Mouse (Mus musculus) brain, embryonic 14.5 days (tissue): Measurements from ENCODE around the gene Prss48. TPM values are rescaled to one million over a fixed set of nuclear protein-coding genes. Genes with fewer than 3 reads are reported as not detected.

Experiments
- DNase-seq: peaks from one replicate; pipeline ENCODE4 v3.0.0-alpha.2; 2011; ENCODE audit warnings: low read depth
- CTCF ChIP-seq: fragments of 200-500 bp; IDR thresholded peaks from 2 replicates; pipeline ENCODE4 v1.5.1; 2012; ENCODE audit warnings: inconsistent platforms, mild to moderate bottlenecking, moderate library complexity, borderline replicate concordance; ENCODE audit not compliant: insufficient read depth, insufficient read length; ENCODE audit errors: extremely low read depth
- POLR2A ChIP-seq: fragments of 200-500 bp; IDR thresholded peaks from 2 replicates; pipeline ENCODE4 v1.6.1; 2012; ENCODE audit warnings: mild to moderate bottlenecking, inconsistent platforms, borderline replicate concordance; ENCODE audit not compliant: poor library complexity, insufficient read depth, insufficient read length, severe bottlenecking; ENCODE audit errors: extremely low read depth
- polyA plus RNA-seq: library from polyadenylated mRNA; depleted of rRNA; stranded (reverse); fragments of >200 nt; gene quantifications from 2 replicates; pipeline ENCODE4 v1.2.3, GENCODE M21; 2012; rRNA removed

Prss48 gene
- not detected in 2 replicates for polyA plus RNA-seq

DNA sequence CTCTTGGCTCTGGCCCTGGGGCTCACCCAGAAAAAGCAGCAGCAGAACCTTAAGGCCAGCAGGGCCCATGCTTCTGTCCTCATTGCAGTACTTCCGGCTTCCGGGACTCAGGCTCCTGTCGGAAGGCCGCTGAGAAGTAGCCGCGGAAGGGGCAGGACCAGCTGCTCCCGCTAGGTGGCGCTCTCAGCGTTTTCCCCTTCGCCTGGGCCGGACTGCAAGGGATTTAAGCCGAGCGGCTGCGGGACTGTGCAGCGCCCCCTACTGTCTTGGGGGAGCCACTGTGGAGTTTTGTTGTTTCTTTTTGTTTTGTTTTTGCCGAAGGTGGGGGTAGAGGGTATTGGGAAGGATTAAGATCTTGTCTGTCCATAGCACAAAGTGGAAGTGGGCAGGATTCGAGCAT, at the start of gene Prss48:
Gene Prss48, minus strand, starts transcription at position 69 of the 400 bp plus-strand sequence.
- peak; percentile 12; the same call in 1 of the 2 replicates for TF ChIP-seq CTCF
- no peak for TF ChIP-seq POLR2A
- DNase-seq: no peak

DNA sequence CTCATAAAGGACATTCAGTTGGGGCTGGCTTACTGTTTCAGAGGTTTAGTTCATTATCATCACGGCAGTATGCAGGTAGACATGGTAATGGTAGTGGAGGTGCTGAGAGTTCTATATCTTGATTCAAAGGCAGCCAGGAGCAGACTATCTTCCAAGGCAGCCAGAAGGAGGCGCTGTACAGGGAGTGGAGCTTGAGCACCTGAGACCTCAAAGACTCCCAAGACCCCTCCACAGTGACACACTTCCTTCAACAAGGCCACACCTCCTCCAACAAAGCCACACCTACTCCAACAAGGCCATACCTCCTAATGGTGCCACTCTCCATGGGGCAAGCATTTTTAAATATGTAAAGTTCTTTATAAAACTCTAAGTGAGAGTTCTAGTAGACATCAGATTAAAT, 46.8 kb upstream of the Prss48 start:
- DNase-seq: no peak
- TF ChIP-seq CTCF (no peak), POLR2A (no peak)

DNA sequence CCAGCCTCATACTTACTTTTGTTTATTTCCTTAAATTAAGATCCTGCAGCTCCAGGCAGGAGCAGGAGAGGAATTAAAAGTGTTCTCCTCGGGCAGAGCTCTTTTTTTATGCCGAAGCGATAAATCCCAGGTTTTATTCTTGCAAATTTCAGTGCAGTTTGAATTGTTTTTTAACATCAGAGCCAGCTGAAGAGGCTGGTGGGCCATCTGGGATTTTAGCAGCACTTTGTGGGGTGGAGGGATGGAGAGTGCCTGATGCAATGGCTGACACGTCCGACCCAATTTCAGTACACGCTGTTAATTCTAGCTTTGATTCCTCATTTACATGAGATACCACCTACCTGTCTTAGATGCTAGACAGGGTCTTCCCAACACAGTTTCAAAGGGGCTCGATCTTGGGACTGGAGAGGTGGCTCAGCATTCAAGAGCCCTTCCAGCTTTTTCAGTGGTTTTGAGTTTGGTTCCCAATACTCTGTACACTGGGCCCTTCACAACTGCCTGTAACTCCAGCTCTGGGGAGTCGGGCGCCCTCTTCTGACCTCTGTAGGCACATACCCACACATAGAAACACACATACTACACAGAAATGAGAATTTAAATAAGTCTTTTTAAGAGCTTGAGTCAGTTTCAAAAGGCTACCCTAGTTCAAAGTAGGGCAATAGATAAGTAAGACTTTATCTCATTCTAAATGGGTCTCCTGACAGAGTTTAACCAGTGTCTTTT, 45.6 kb upstream of the Prss48 start:
- no peak for DNase-seq
- TF ChIP-seq POLR2A: no peak
- TF ChIP-seq CTCF: no peak

DNA sequence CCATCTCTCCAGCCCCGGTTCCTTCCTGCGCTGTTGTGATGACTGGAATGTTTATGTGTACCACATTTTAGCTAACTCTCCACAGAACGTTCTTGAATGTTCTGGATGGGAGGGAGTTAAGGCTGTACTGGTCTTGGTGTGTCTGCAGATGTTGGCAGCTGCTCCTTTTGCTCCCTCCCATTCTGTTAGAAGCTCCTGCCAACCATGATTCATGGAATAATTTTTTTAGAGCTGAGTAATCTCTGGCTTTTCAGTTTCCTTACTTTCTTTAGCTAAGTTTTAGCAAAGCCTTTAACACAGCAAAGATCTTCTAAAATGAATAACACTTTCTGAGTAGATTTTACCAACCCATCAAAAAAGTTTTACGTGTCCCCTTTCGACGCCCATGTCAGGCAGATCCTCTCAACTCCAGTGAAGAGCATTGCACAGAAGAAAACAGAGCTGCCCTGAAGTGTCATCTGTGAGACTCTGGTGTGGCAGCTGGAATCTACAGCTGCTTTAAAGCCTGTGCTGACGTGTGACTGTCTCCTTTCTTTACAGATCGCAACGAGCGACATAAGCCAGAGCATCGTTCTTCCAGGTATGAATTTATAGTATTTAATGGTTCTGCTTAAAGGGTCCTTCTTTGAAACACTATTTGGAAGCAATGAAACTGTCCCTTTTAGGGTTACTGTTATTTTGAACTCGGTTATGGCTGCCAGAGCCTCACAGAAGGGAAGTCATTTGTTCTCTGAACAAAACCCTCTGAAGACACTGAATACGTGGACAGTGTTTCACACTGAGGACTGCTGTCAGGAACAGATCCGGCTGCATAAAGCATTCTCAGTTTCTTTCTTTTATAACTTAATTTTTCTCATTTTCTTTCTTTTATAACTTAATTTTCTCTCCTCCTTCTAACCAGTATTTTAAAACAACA, 38.3 kb upstream of the Prss48 start:
- DNase-seq: no peak
- TF ChIP-seq CTCF: no peak
- no peak for TF ChIP-seq POLR2A

DNA sequence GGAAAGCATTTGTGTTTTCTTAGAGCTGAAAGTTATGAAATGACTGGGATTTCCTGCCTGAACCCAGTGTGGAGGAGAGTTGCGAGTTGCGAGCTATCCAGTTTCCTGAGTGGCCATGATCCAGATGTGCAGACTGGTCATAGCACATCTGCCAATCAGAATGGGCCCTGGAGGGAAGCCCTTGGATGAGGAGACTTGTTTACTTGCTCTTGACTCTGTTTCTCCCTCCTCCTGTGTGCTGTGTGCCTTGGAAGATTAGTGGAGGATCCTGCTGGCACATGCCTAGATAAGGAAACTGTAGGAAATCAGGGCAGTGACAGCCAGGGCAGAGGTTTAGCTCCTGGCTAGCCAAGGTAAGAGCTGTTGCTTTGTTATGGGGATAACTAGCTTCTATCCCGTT, 36.4 kb upstream of the Prss48 start:
- TF ChIP-seq POLR2A (no peak), CTCF (no peak)
- DNase-seq: no peak

DNA sequence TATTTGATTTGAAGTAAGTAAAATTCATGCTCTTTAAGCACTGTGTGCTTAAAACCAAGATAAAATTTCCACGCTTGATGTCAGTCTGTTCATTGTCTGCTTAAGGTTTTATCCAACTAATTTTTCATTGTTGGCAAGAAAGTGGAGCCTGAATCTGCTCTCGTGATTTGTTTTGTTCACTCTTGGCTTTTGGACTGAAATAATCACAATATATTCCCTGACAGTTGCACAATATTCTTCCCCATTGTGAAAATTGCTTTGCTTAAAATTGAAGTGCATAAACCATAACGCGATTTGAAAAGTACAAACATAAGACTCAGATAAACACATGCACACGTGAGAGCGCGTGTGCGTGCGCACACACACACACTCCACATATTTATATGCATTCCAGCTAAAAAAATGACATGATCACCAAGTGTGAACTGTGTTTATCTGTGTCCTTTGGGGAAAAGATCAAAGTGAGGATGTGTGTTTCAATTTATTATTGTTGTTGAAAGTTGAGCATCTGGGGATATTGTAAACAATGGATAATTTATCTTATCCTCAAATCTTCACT, 35.7 kb upstream of the Prss48 start:
- TF ChIP-seq POLR2A (no peak), CTCF (no peak)

DNA sequence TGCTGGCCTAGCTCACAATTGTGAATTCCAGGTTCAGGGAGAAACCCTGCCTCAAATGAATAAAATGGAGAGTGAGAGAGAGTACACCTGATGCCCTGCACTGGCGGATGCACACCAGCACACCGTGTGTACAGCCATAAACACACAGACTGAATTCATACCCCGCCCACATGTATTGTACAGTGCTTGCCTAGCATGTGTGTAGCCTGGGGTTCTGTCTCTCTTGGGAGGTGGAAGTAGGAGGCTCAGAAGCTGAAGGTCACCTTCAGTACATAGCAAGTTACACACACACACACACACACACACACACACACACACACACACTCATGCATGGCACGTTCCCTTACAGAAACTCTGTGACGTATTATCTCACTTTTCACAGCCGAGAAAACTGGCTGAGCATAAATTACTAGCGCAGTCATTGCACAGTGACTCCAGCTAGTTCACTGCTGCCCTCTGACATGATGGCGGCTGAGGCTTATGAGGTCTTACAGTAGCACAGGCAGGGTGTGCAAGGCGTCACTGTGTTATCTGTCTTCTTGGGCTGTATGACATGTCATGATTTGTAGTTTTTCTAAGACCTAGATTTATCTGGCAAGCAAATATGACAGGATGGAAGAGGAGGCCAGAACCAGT, 31.3 kb upstream of the Prss48 start:
- no peak for TF ChIP-seq POLR2A
- TF ChIP-seq CTCF: no peak
- DNase-seq: no peak

More for the DNA sequence above, 35.7 kb upstream of the Prss48 start:
- DNase-seq: no peak

DNA sequence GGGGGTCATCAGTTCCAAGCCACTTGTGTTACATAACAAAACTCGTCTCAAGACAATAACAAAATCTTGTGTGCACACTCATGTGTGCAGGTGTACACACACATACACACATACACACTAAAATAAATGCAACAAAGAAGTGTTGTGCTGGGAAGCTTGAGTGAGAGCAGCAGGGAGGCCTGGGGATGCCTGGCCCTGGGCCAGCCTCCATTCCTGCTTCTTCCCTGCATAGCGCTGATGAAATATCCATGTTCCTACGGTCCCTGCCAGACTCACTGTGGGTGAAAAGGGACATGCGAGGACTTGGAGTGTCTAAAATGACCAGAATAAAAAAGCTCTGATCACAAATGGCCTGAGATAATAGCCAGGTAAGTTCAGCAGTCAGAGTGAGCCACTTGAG, 28.3 kb upstream of the Prss48 start:
- DNase-seq: peak; percentile 61
- TF ChIP-seq POLR2A (no peak), CTCF (no peak)

DNA sequence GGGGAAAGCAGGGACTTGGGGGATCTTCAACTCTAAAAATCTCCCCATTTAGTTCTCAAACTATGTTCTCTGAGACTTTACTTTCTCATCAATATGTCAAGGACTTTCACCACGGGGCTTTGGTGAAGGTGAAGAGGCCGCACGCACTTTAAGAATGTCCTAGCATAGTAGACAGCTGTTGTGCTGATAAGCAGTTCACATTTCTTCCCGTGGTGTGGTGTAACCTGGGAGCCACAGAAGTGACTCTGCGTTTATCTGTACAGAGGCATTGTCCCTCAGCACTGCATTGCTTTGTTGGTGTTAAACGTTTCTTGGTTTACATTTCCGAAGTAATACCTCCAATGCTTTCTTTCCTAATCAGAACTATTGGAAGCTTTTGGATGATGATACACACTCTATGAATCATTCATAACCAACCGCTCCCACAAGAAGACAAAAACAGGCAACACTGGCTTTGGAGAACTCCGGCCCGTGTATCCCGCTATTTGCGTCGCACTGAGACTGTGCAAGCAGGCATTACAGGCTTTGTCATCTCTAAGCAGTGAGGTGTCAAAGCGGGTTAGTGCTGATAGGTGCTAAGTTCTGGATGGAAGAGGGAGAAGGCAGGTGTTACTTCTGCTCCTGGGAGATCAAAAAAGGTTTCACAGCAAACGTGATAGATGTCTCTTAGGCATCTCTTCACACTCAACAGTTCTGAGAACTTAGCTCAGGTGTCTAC, 26.5 kb upstream of the Prss48 start:
- DNase-seq: no peak
- TF ChIP-seq CTCF (no peak), POLR2A (no peak)

DNA sequence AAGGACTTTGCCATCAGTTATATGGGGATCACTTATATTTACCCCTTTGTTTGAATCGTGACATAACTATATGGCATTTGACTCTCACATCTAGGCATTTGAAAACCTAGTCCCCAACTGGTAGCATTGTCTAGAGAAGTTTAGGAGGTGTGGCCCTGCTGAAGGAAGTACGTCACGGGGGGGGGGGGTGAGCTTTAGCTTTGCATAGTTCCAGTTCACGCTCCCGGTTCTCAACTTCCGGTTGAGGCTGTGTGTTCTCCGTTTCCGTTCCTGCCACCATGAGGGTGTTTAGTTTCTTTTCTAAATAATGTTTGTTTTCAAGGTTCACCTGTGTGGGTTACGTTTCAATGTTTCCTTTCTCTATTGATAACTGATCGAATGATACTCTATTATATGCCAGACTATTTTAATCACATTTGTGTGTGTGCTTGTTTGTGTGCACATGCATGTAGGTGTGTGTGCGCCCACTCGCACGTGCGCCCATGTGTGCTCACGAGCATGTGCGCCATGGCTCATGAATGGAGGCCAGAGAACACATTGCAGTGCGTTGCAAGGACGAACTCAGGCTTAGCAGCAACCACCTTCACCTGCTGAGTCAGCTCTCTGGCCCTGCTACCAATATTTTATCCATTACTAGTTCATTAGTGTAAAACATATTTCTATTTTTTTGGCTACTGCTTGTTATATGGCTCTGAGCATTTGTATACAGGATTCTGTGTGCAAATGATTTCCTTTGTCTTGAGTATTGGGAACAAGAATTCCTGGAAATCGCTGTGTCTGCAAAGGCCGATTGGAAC, 23.2 kb upstream of the Prss48 start:
- TF ChIP-seq CTCF (no peak), POLR2A (no peak)
- no peak for DNase-seq
